Mouse (Mus musculus): ENCODE results near the gene Lifr. TPM values are rescaled to one million over a fixed set of nuclear protein-coding genes. Genes with fewer than 3 reads are reported as not detected.
A peak's percentile ranks its signal among the peaks of the same experiment; 100 is the strongest.

Gene Lifr
- 10.0 and 10.1 TPM in 2 replicates for polyA plus RNA-seq (2016; fragmentation: Nextera tagmentation; extraction: Ambion mirVana)

- Histone ChIP-seq H3K27me3 (ENCODE audit: low read depth, poor library complexity, severe bottlenecking) (peaks cover 85% of the 10 kb centered on the region), H3K9me3 (replicated peaks) (no peaks in the 10 kb centered on the region), H3K36me3 (no peaks in the 10 kb centered on the region), H3K4me3 (no peak within 1 kb of the TSS), H3K27ac (replicated peaks) (no peak within 1 kb of the TSS), H3K4me1 (peaks cover 24% of the 10 kb centered on the region)
- DNase-seq (ENCODE audit: low spot score) = no peak
- WGBS = 67% methylated on average over 8 of the region's 8 CpGs
Measured at GRCm38 (mm10) chr15:7090211-7090765, at the start of gene Lifr. Lifr (plus strand) TSS chr15:7090614.

DNA sequence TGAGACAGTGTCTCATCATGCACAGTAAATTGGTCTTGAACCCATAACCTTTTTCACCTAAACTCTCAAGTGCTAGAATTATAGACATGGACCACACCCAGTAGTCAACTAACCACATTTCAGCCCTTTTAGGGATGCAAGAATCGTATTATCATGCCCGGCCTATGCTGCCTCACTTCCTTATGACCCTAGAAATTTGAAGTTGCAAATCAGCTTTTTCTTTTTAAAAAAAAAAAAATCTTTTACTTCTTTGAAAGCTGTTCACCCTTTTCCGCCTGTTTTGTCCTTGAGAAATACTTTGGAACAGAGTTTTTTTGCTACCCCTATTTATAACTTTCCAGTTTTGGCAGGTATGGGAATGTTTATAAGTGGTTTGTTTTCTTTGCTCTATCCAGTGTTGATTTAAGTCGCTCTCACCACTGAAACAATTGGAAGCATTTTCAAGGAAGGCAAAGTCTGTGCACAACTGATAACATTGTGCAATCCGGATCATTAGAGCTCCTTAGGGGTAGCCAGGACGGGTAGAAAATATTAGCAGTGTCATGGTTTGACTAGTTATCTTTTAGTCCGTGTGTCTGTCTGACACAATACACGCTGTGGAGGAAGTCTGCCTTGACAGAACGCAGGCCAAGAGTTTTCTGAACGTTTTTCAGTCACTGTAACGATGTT is 46.2 kb upstream of the Lifr start:
- Histone ChIP-seq H3K27ac (replicated peaks) (no peak overlapping the region), H3K4me1 (0 out of 2 replicates have a peak, but pooled peaks cover 8% of the 10 kb centered on the region), H3K36me3 (no peaks in the 10 kb centered on the region), H3K4me3 (no peak overlapping the region), H3K27me3 (ENCODE audit: low read depth, poor library complexity, severe bottlenecking) (no peaks in the 10 kb centered on the region), H3K9me3 (replicated peaks) (no peaks in the 10 kb centered on the region)
- WGBS = 76% methylated on average over 11 of the region's 11 CpGs
- no peak for DNase-seq (ENCODE audit: low spot score)

GRCm38 (mm10) chr15:7045056-7045455 is 45.4 kb upstream of the Lifr start:
- 90% methylated on average over 4 of the region's 4 CpGs for WGBS
- no peak overlapping the region for H3K27ac ChIP-seq (replicated peaks)
- H3K4me1 ChIP-seq = 0 out of 2 replicates have a peak, but pooled peaks cover 8% of the 10 kb centered on the region
- H3K27me3 ChIP-seq (ENCODE audit: low read depth, poor library complexity, severe bottlenecking) = no peaks in the 10 kb centered on the region
- no peaks in the 10 kb centered on the region for H3K36me3 ChIP-seq
- no peak for DNase-seq (ENCODE audit: low spot score)
- no peaks in the 10 kb centered on the region for H3K9me3 ChIP-seq (replicated peaks)
- no peak overlapping the region for H3K4me3 ChIP-seq

GRCm38 (mm10) chr15:7047931-7048330 is 42.5 kb upstream of the Lifr start:
- Histone ChIP-seq H3K4me1 (no peaks in the 10 kb centered on the region), H3K36me3 (no peaks in the 10 kb centered on the region), H3K4me3 (no peak overlapping the region), H3K27me3 (ENCODE audit: low read depth, poor library complexity, severe bottlenecking) (no peaks in the 10 kb centered on the region), H3K27ac (replicated peaks) (no peak overlapping the region), H3K9me3 (replicated peaks) (no peaks in the 10 kb centered on the region)
- WGBS = 91% methylated on average over 3 of the region's 3 CpGs
- DNase-seq (ENCODE audit: low spot score) = no peak

- H3K36me3 ChIP-seq = no peaks in the 10 kb centered on the region
- DNase-seq (ENCODE audit: low spot score) = no peak
- H3K27ac ChIP-seq (replicated peaks) = no peak overlapping the region
- 80% methylated on average over 8 of the region's 8 CpGs for WGBS
- no peaks in the 10 kb centered on the region for H3K4me1 ChIP-seq
- no peaks in the 10 kb centered on the region for H3K9me3 ChIP-seq (replicated peaks)
- H3K4me3 ChIP-seq = no peak overlapping the region
- no peaks in the 10 kb centered on the region for H3K27me3 ChIP-seq (ENCODE audit: low read depth, poor library complexity, severe bottlenecking)
Measured at GRCm38 (mm10) chr15:7048916-7049315, 41.5 kb upstream of the Lifr start.

DNA sequence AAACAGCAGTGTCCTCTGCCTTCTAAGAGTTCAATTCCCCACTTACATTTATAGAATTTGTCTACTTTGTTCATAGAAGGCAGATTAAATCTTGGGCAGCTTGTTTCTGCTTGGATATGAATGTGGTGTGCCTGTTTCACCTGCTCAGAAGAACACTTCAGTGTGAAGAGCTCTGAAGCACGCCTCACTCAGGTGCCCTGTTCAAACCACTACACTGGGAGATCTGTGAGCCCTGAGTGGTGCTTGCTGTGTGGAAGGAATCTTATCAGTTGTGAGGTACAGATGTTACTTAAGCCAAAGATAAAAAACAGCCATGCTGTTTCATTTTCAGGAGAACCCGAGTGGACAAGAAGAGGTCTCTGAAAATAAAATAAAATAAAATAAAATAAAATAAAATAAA is 38.7 kb upstream of the Lifr start:
- no peaks in the 10 kb centered on the region for H3K27me3 ChIP-seq (ENCODE audit: low read depth, poor library complexity, severe bottlenecking)
- WGBS = 83% methylated on average over 2 of the region's 2 CpGs
- H3K36me3 ChIP-seq = no peaks in the 10 kb centered on the region

DNA sequence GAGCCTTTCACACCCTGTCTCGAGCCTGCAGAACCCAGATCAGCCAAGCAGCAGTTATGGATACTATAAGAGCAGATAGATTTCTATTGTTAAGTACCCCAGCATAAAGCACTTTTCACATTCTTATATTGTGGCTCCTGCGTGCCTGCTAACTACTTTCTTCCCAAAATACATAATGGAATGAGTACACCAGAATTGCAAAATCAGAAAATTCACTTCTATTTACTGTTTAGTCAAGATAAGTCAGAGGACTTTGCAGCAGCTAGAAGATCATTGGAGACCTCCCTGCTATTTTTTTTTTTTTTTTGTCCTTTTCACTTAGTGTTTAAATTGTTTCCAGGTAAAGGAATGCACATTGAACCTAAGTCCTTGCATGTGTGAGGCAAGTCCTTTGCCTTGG is 38.3 kb upstream of the Lifr start:
- 93% methylated on average over 2 of the region's 2 CpGs for WGBS
- no peaks in the 10 kb centered on the region for H3K36me3 ChIP-seq
- no peak overlapping the region for H3K4me3 ChIP-seq
- H3K27me3 ChIP-seq (ENCODE audit: low read depth, poor library complexity, severe bottlenecking) = no peaks in the 10 kb centered on the region
- H3K27ac ChIP-seq (replicated peaks) = no peak overlapping the region
- H3K4me1 ChIP-seq = no peaks in the 10 kb centered on the region
- no peaks in the 10 kb centered on the region for H3K9me3 ChIP-seq (replicated peaks)
- no peak for DNase-seq (ENCODE audit: low spot score)

More for the DNA sequence above, 38.7 kb upstream of the Lifr start:
- DNase-seq (ENCODE audit: low spot score) = no peak
- Histone ChIP-seq H3K9me3 (replicated peaks) (no peaks in the 10 kb centered on the region), H3K4me3 (no peak overlapping the region), H3K4me1 (no peaks in the 10 kb centered on the region), H3K27ac (replicated peaks) (no peak overlapping the region)

DNA sequence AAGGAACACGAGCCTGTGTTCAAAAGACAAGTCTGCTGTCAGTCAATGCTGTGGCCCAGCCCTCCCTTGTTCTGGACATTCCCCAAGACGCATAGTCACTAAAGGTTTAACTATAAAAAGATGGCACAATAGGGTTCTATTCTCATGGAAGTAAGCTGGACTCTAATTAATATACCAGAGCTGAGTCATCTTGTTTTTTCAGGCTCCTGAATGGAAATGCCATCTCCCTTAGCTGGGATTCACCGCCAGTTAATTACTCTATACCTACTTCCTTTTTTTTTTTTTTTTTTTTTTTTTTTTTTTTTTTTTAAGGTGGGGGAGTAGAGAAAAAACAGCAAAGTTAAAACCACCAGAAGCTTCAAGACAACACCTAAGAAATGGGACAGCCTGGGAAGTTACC is 33.6 kb upstream of the Lifr start:
- no peaks in the 10 kb centered on the region for H3K27me3 ChIP-seq (ENCODE audit: low read depth, poor library complexity, severe bottlenecking)
- no peaks in the 10 kb centered on the region for H3K9me3 ChIP-seq (replicated peaks)
- H3K36me3 ChIP-seq = no peaks in the 10 kb centered on the region
- peaks cover 3% of the 10 kb centered on the region for H3K4me1 ChIP-seq
- DNase-seq (ENCODE audit: low spot score) = no peak
- no peak overlapping the region for H3K27ac ChIP-seq (replicated peaks)
- WGBS = 57% methylated on average over 3 of the region's 3 CpGs
- H3K4me3 ChIP-seq = no peak overlapping the region

GRCm38 (mm10) chr15:7060522-7060921 is 29.9 kb upstream of the Lifr start:
- 74% methylated on average over 2 of the region's 2 CpGs for WGBS
- no peaks in the 10 kb centered on the region for H3K36me3 ChIP-seq
- H3K4me1 ChIP-seq = peaks cover 12% of the 10 kb centered on the region
- H3K9me3 ChIP-seq (replicated peaks) = no peaks in the 10 kb centered on the region
- no peak overlapping the region for H3K27ac ChIP-seq (replicated peaks)
- no peaks in the 10 kb centered on the region for H3K27me3 ChIP-seq (ENCODE audit: low read depth, poor library complexity, severe bottlenecking)
- H3K4me3 ChIP-seq = no peak overlapping the region
- DNase-seq (ENCODE audit: low spot score) = no peak

DNA sequence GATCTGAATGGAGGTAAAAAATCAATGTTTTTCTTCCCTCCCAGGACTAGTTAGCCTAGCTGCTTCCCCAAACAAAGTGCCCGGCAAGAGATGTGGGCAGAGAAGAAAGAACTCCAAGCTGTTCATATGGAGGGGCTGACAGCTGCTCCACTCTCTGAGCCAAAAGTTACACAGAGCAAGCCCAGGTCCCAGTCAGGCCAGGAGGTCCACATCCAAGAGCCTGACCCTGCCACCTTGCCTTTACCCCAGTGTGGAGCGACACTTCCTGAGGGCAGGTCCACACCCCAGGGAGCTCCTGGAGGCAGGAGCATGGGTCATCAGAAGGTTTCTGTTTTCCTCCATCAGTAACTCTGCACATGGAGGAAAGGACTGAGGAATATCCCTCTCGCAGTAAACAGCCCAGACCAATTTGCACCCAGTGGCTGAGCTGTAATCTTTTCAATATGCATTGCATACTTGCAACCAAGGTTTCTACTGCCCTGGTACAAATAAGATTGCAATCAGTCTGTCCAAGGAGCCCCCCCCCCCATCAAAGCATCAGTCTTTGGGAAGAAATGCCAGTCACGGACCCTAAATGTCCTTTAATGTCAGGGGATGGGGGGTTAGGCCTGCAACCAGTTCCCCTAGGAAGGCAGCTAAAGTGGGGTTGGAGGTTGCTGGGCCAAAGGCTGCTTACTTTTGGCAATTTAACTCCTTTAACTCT is 28.3 kb upstream of the Lifr start:
- Histone ChIP-seq H3K27ac (replicated peaks) (peak overlapping the region; percentile 63; the same call in 1 of the 2 replicates), H3K4me1 (peaks cover 12% of the 10 kb centered on the region), H3K36me3 (no peaks in the 10 kb centered on the region), H3K27me3 (ENCODE audit: low read depth, poor library complexity, severe bottlenecking) (no peaks in the 10 kb centered on the region), H3K9me3 (replicated peaks) (no peaks in the 10 kb centered on the region), H3K4me3 (no peak overlapping the region)
- no peak for DNase-seq (ENCODE audit: low spot score)
- 31% methylated on average over 4 of the region's 4 CpGs for WGBS

GRCm38 (mm10) chr15:7062698-7063009 is 27.8 kb upstream of the Lifr start:
- Histone ChIP-seq H3K27me3 (ENCODE audit: low read depth, poor library complexity, severe bottlenecking) (no peaks in the 10 kb centered on the region), H3K4me1 (peaks cover 12% of the 10 kb centered on the region), H3K4me3 (no peak overlapping the region), H3K36me3 (no peaks in the 10 kb centered on the region), H3K9me3 (replicated peaks) (no peaks in the 10 kb centered on the region), H3K27ac (replicated peaks) (peak overlapping the region; percentile 63; the same call in 1 of the 2 replicates)
- no peak for DNase-seq (ENCODE audit: low spot score)
- WGBS = 97% methylated on average over 1 of the region's 1 CpGs

DNA sequence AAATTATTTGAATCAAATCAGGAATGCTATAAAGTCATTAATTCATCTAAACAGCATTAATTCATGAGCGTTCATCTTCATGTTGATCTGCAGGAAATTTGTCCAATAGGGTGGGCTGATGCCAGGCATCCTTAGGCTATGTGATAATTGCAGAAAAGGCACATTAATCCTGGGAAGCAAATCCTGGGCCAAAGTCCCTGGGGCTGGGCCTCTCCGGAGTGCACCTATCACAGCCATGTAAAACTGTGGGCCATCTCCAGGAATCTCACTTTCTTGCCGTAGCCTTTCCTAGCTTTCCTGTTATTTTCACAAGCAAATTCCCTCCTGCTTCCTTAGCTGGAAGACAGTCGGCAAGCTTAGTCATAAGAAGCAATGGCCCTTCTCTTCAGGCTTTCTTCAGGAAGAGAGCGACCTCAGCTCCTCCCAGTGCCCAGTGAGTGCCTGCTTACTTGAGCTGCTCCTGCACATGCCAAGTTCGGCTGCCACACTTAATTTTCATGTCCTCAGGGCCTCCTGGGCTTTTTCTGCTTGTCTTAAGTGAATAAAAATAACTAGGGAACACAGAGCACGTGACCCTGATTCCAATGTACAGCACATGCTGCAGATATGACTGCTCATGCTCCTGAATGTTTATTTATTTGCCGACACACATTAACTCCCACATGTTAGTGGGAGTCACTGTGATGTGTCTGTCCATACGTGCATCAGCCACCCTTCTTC is 26.7 kb upstream of the Lifr start:
- DNase-seq (ENCODE audit: low spot score) = no peak
- H3K4me3 ChIP-seq = no peak overlapping the region
- no peaks in the 10 kb centered on the region for H3K27me3 ChIP-seq (ENCODE audit: low read depth, poor library complexity, severe bottlenecking)
- H3K9me3 ChIP-seq (replicated peaks) = no peaks in the 10 kb centered on the region
- H3K27ac ChIP-seq (replicated peaks) = no peak overlapping the region
- 73% methylated on average over 9 of the region's 9 CpGs for WGBS
- no peaks in the 10 kb centered on the region for H3K36me3 ChIP-seq
- H3K4me1 ChIP-seq = peaks cover 12% of the 10 kb centered on the region
